Mouse (Mus musculus): ENCODE measurements around the gene Gja10. TPM values are rescaled to one million over a fixed set of nuclear protein-coding genes. Genes with fewer than 3 reads are reported as not detected.

Gene Gja10
- total and polyA plus RNA-seq, 3 experiments = 0.13 TPM; not detected in 2

DNA sequence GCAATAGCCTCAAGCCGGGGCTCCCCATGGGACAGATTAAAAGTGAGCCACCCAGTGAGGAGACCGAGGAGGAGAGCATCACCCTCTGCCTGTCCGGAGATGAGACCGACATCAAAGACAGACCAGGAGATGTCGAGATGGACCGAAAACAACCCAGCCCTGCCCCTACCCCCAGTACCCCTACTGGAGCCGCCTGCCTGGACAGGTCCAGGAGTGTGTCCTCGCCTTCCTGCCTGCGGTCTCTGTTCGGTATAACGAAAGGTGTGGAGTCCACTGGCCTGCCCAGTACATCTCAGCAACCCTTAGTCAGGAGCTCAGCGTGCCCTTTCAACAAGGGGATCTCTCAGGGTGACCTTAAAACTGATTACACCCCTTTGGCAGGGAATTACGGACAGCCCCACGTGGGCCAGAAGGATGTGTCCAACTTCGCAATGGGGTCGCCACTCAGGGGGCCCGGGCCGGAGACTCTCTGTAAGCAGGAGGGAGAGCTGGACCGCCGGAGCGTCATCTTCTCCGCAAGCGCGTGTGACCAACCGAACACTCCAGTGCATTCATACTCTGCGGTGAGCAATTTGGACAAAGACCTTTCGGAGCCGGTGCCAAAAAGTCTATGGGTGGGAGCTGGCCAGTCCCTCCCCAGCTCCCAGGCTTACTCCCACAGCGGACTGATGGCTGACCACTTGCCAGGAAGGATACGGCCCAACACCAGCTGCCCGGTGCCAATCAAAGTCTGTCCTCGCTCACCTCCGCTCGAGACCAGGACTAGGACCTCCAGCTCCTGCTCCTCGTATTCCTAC is 40.0 kb downstream of the Gja10 start:
- Histone ChIP-seq H3K27me3 (replicated peaks) (no peaks in the 10 kb centered on the region), H3K79me2 (replicated peaks; ENCODE audit: control insufficient read depth, extremely low read depth, insufficient read depth, poor library complexity, severe bottlenecking) (no peaks in the 10 kb centered on the region), H3K36me3 (replicated peaks in 1 of 2; ENCODE audit: control insufficient read depth in 1 of 2, insufficient read depth in 1 of 2, low read length in 1 of 2) (no peaks in the 10 kb centered on the region), H3K9ac (ENCODE audit: insufficient read depth, low read depth) (no peak overlapping the region), H3K4me3 (replicated peaks in 1 of 3; ENCODE audit: low read depth in 2 of 3, low read length in 2 of 3, poor library complexity in 1 of 3) (no peak overlapping the region), H3K4me1 (ENCODE audit: control insufficient read depth in 1 of 2, insufficient read depth in 2 of 2) (peaks cover 9 to 23% of the 10 kb centered on the region in 2 experiments), H3K27ac (ENCODE audit: insufficient read depth, low read depth) (no peak overlapping the region), H3K4me2 (ENCODE audit: insufficient read depth, low read depth, poor library complexity, severe bottlenecking) (no peak overlapping the region), H3K9me3 (replicated peaks; ENCODE audit: low read length) (no peaks in the 10 kb centered on the region)
- dilution Hi-C loops (cut with MboI; ENCODE audit: extremely low pct_ligation_motif_present, extremely low pct_unique_long_range_greater_than_20kb, low sequenced_read_pairs) (no loop called here), in situ Hi-C loops (cut with MboI; ENCODE audit: low pct_ligation_motif_present, low pct_unique_long_range_greater_than_20kb, low sequenced_read_pairs) (loop anchor here (10.0 kb wide), 1 partner anchor 508 kb away; no protein-coding TSS in a partner anchor)
- no peak for DNase-seq (ENCODE audit: extremely low read depth)
- no peak for TF ChIP-seq JUN (IDR thresholded peaks at IDR 0.05; ENCODE audit: insufficient read depth, low read depth, low read length)
- TF ChIP-seq MXI1 (IDR thresholded peaks at IDR 0.05; ENCODE audit: low read depth, low read length) = no peak
- no peak for TF ChIP-seq ZC3H11A (IDR thresholded peaks at IDR 0.05; ENCODE audit: low read depth, low read length)
- no peak for TF ChIP-seq HCFC1 (IDR thresholded peaks at IDR 0.05; ENCODE audit: low read depth, low read length)
- no peak for TF ChIP-seq CTCF (conservative IDR thresholded peaks at IDR 0.05 in 1 of 2, IDR thresholded peaks at IDR 0.05 in 1 of 2; ENCODE audit: low read depth in 2 of 2, low read length in 2 of 2)
- TF ChIP-seq RCOR1 (conservative IDR thresholded peaks at IDR 0.05; ENCODE audit: low read depth, low read length) = no peak

DNA sequence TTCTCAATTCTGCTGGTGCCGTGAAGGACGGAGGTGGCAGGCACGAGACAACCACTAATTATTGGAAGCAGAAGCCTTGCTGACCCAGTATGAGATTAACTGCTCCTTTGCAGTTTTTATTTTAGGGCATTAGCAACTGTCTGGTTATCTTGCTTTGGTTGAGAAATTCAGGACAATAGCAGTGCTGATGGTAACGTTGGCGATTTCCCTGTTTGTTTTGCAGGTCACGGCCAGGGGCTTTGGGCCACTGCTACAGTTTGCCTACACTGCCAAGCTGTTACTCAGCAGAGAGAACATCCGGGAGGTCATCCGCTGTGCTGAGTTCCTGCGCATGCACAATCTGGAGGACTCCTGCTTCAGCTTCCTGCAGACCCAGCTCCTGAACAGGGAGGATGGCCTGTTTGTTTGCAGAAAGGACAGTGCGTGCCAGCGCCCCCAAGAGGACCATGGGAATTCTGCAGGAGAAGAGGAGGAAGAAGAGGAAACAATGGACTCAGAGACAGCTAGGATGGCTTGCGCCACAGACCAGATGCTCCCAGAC is 40.9 kb downstream of the Gja10 start:
- dilution Hi-C loops (cut with MboI; ENCODE audit: extremely low pct_ligation_motif_present, extremely low pct_unique_long_range_greater_than_20kb, low sequenced_read_pairs) (no loop called here), in situ Hi-C loops (cut with MboI; ENCODE audit: low pct_ligation_motif_present, low pct_unique_long_range_greater_than_20kb, low sequenced_read_pairs) (loop anchor here (10.0 kb wide), 1 partner anchor 507 kb away; no protein-coding TSS in a partner anchor)
- H3K4me1 ChIP-seq (ENCODE audit: control insufficient read depth in 1 of 2, insufficient read depth in 2 of 2) = peaks cover 9 to 23% of the 10 kb centered on the region in 2 experiments
- no peaks in the 10 kb centered on the region for H3K36me3 ChIP-seq (replicated peaks in 1 of 2; ENCODE audit: control insufficient read depth in 1 of 2, insufficient read depth in 1 of 2, low read length in 1 of 2)
- no peak for DNase-seq (ENCODE audit: extremely low read depth)
- H3K27ac ChIP-seq (ENCODE audit: insufficient read depth, low read depth) = no peak overlapping the region
- no peak overlapping the region for H3K4me2 ChIP-seq (ENCODE audit: insufficient read depth, low read depth, poor library complexity, severe bottlenecking)
- H3K27me3 ChIP-seq (replicated peaks) = no peaks in the 10 kb centered on the region
- no peak overlapping the region for H3K9ac ChIP-seq (ENCODE audit: insufficient read depth, low read depth)
- H3K4me3 ChIP-seq (replicated peaks in 1 of 3; ENCODE audit: low read depth in 2 of 3, low read length in 2 of 3, poor library complexity in 1 of 3) = no peak overlapping the region
- TF ChIP-seq CTCF (conservative IDR thresholded peaks at IDR 0.05 in 1 of 2, IDR thresholded peaks at IDR 0.05 in 1 of 2; ENCODE audit: low read depth in 2 of 2, low read length in 2 of 2) (peak in 1 of 2 experiments; percentile 36; a peak in 2 of 4 replicates), MAZ (IDR thresholded peaks at IDR 0.05; ENCODE audit: low read depth, low read length) (no peak)
- H3K79me2 ChIP-seq (replicated peaks; ENCODE audit: control insufficient read depth, extremely low read depth, insufficient read depth, poor library complexity, severe bottlenecking) = no peaks in the 10 kb centered on the region
- H3K9me3 ChIP-seq (replicated peaks; ENCODE audit: low read length) = no peaks in the 10 kb centered on the region

DNA sequence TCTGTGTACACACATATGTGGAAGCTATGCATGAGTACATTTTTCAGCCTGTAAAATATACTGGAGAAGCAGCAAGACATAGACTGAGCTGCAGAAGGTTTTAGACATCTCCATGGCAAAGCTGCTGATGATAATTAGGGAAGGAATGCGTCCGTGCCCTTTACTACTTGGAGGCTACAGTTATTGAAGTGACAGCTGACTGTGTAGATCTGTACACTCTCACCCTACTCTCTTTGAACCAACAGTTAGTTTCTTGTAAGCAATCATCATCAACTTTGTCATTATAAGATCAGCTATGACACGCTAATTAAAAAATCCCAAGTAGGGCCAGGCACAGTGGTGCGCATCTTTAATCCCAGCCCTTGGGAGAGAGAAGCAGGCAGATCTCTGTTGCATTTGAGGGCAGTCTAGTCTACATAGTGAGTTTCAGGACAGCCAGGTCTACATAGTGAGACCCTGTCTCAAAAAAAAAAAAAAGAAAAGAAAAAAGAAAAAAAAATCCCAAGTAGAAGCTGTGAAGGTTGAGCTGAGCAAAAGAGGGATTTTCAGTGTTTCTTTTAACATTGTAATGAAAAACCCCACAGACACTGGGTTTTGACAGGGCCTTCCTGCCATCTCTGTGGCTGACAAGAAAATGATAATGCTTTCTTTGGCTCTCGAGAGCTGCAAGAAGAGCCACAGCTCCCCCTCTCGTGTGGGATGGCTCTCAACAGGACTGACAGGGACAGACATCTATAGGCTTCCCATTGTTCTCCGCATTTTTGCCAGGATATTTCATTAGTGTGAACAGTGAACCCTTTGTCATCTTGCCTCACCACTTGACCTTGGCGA is 41.6 kb downstream of the Gja10 start:
- Histone ChIP-seq H3K9ac (ENCODE audit: insufficient read depth, low read depth) (no peak overlapping the region), H3K79me2 (replicated peaks; ENCODE audit: control insufficient read depth, extremely low read depth, insufficient read depth, poor library complexity, severe bottlenecking) (no peaks in the 10 kb centered on the region), H3K4me2 (ENCODE audit: insufficient read depth, low read depth, poor library complexity, severe bottlenecking) (no peak overlapping the region), H3K9me3 (replicated peaks; ENCODE audit: low read length) (no peaks in the 10 kb centered on the region), H3K36me3 (replicated peaks in 1 of 2; ENCODE audit: control insufficient read depth in 1 of 2, insufficient read depth in 1 of 2, low read length in 1 of 2) (no peaks in the 10 kb centered on the region), H3K4me3 (replicated peaks in 1 of 3; ENCODE audit: low read depth in 2 of 3, low read length in 2 of 3, poor library complexity in 1 of 3) (no peak overlapping the region), H3K4me1 (ENCODE audit: control insufficient read depth in 1 of 2, insufficient read depth in 2 of 2) (peaks cover 9 to 23% of the 10 kb centered on the region in 2 experiments), H3K27me3 (replicated peaks) (no peaks in the 10 kb centered on the region), H3K27ac (ENCODE audit: insufficient read depth, low read depth) (no peak overlapping the region)
- dilution Hi-C loops (cut with MboI; ENCODE audit: extremely low pct_ligation_motif_present, extremely low pct_unique_long_range_greater_than_20kb, low sequenced_read_pairs) (no loop called here), in situ Hi-C loops (cut with MboI; ENCODE audit: low pct_ligation_motif_present, low pct_unique_long_range_greater_than_20kb, low sequenced_read_pairs) (loop anchor here (10.0 kb wide), 1 partner anchor 506 kb away; no protein-coding TSS in a partner anchor)
- TF ChIP-seq RCOR1 (conservative IDR thresholded peaks at IDR 0.05; ENCODE audit: low read depth, low read length) = no peak
- no peak for TF ChIP-seq NELFE (IDR thresholded peaks at IDR 0.05; ENCODE audit: low read depth, low read length)
- no peak for TF ChIP-seq TCF12 (IDR thresholded peaks at IDR 0.05; ENCODE audit: low read depth, low read length)
- TF ChIP-seq GABPA (IDR thresholded peaks at IDR 0.05; ENCODE audit: insufficient replicate concordance, low read depth, low read length) = no peak
- no peak for TF ChIP-seq TBP (conservative IDR thresholded peaks at IDR 0.05; ENCODE audit: low read depth, low read length)
- peak; percentile 8; the same call in 1 of the 2 replicates for TF ChIP-seq SMC3 (IDR thresholded peaks at IDR 0.05; ENCODE audit: low read depth, low read length)
- TF ChIP-seq POLR2AphosphoS2 (IDR thresholded peaks at IDR 0.05; ENCODE audit: low read depth, low read length) = no peak
- TF ChIP-seq CTCF (conservative IDR thresholded peaks at IDR 0.05 in 1 of 2, IDR thresholded peaks at IDR 0.05 in 1 of 2; ENCODE audit: low read depth in 2 of 2, low read length in 2 of 2) = peak in 1 of 2 experiments; percentile 54; a peak in 2 of 4 replicates
- no peak for TF ChIP-seq CHD1 (IDR thresholded peaks at IDR 0.05; ENCODE audit: low read depth, low read length)
- TF ChIP-seq E2F4 (IDR thresholded peaks at IDR 0.05; ENCODE audit: insufficient replicate concordance, low read depth, low read length) = no peak
- TF ChIP-seq CHD2 (IDR thresholded peaks at IDR 0.05; ENCODE audit: low read length) = no peak
- TF ChIP-seq RAD21 (IDR thresholded peaks at IDR 0.05; ENCODE audit: low read depth, low read length) = peak; percentile 31
- no peak for DNase-seq (ENCODE audit: extremely low read depth)
